Mouse (Mus musculus) lung, embryonic 14.5 days (tissue): ENCODE measurements at regions not wholly inside any gene's neighbourhood (a gene's known extent, or its start where the extent isn't known, plus 50 kb on each side); places are given as distances from the start of the nearest gene placed in this dataset.

Experiments
- ATAC-seq: fragments of 200-750 bp; cut with Nextera tagmentation; 2 replicates; pipeline ENCODE4 v1.8.0; 2017; ENCODE audit warnings: mild to moderate bottlenecking, moderate TSS enrichment, moderate library complexity; ENCODE audit not compliant: insufficient read depth
- DNase-seq: peaks from one replicate; pipeline ENCODE4 v3.0.0-alpha.2; 2015
- H3K27ac ChIP-seq: fragments of 300-500 bp; sonication (generic); 2 replicates; pipeline ENCODE4 v1.5.1; 2014; ENCODE audit warnings: low read depth, mild to moderate bottlenecking, moderate library complexity
- H3K27me3 ChIP-seq: fragments of 300-500 bp; sonication (generic); 2 replicates; pipeline ENCODE4 v1.6.1; 2014; ENCODE audit warnings: low read length, control low read depth; ENCODE audit not compliant: insufficient read depth
- H3K36me3 ChIP-seq: fragments of 300-500 bp; sonication (generic); 2 replicates; pipeline ENCODE4 v1.6.1; 2014; ENCODE audit warnings: control low read depth; ENCODE audit not compliant: insufficient read depth
- H3K4me1 ChIP-seq: fragments of 300-500 bp; sonication (generic); 2 replicates; pipeline ENCODE4 v1.6.1; 2014; ENCODE audit warnings: antibody characterized with exemption, control low read depth; ENCODE audit not compliant: insufficient read depth
- H3K4me2 ChIP-seq: fragments of 300-500 bp; sonication (generic); 2 replicates; pipeline ENCODE4 v1.6.1; 2014; ENCODE audit warnings: mild to moderate bottlenecking
- H3K4me3 ChIP-seq: fragments of 300-500 bp; sonication (generic); 2 replicates; pipeline ENCODE4 v1.5.1; 2014; ENCODE audit warnings: low read depth, low read length
- H3K9ac ChIP-seq: fragments of 300-500 bp; sonication (generic); 2 replicates; pipeline ENCODE4 v1.6.1; 2014
- H3K9me3 ChIP-seq: fragments of 300-500 bp; sonication (generic); 2 replicates; pipeline ENCODE4 v1.6.1; 2016; ENCODE audit warnings: low read depth, low read length, control low read depth
- CTCF ChIP-seq: IDR thresholded peaks from 2 replicates; pipeline ENCODE4 v1.5.1; 2016; ENCODE audit warnings: antibody characterized with exemption, low read depth
- WGBS: fragments of 180-500 bp; shearing (Covaris S2); extraction: QIAGEN DNeasy Blood & Tissue Kit; methylation state at CpG from one replicate; pipeline ENCODE4 v1.1.7; 2014; 5-methylcytosine and 5-hydroxymethylcytosine counted together

DNA sequence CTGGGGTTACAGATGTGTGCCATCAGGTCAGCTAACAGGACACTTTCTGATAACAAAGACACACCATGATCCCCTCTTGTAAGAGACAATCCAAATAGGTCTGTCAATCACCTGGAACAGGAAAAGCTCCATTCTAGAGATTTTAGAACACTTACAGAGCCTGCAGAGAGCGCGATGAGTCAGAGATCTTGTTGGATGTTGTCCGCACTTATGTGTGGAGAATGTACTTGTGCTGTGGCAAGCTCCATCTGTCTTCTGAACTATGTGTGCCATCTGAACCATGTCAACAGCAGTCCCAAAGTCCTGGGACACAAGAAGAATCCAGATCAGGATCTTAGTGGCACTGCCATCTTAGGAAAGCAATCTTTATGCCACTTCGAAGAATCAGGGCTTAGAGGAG lies 244.4 kb downstream of the 1810013L24Rik start:
- H3K27ac ChIP-seq, result no peak overlapping the region
- TF ChIP-seq CTCF, result no peak
- H3K9me3 ChIP-seq, result no peaks in the 10 kb centered on the region
- H3K36me3 ChIP-seq, result no peaks in the 10 kb centered on the region
- 85% methylated on average over 4 of the region's 4 CpGs for WGBS
- H3K4me3 ChIP-seq, result no peak overlapping the region
- ATAC-seq (no peak), DNase-seq (no peak)
- H3K4me2 ChIP-seq, result no peak overlapping the region
- no peaks in the 10 kb centered on the region for H3K27me3 ChIP-seq
- H3K4me1 ChIP-seq, result no peaks in the 10 kb centered on the region
- H3K9ac ChIP-seq, result no peak overlapping the region

DNA sequence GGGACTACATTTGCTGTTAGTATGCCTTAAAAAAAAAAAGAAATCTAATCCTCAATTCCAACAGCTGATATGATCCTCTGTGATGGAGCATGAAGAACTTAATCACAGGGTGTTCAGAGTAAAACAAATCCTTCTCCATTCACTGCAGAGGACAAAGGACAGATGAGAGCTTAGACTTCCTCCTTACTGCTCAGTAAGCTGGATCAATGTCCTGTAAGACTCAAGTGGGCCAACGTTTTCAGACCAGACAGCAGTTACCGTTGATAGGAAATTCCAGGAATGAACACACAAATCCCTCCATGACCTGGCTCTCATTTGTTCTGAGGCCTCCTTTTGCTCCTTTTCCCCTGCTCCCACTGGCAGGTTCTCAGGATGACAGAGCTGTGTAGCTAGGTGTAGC lies 247.6 kb downstream of the 1810013L24Rik start:
- Histone ChIP-seq H3K9ac (no peak overlapping the region), H3K4me3 (no peak overlapping the region), H3K4me1 (no peaks in the 10 kb centered on the region), H3K9me3 (no peaks in the 10 kb centered on the region), H3K4me2 (no peak overlapping the region), H3K27me3 (no peaks in the 10 kb centered on the region), H3K27ac (no peak overlapping the region), H3K36me3 (no peaks in the 10 kb centered on the region)
- ATAC-seq (no peak), DNase-seq (no peak)
- no peak for TF ChIP-seq CTCF
- 71% methylated on average over 2 of the region's 2 CpGs for WGBS

DNA sequence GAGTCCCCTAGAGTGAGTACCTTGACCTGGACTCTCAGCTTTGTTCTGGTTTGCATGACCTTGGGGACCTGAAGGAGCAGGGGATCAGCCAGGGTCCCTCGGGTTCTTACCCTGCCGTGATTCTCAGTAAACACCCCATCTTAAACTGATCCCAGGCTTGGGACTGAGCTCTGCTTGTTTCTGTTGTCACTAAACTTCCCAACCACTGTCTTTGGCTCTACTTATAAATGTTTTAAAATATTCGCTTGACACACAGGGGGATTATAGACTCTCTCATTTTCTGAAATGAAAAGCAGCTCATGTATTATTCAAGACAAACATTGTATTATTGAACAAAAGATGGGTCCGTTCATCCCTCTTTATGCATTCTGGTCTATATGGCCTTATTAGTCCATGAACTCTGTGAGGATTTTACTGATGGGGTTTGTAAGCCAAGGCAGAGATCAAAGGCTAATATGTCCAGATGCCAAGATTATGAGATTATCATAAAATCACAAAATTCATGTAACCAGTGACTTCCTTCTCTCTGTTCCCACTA lies 248.6 kb downstream of the 1810013L24Rik start:
- no peak for ATAC-seq

DNA sequence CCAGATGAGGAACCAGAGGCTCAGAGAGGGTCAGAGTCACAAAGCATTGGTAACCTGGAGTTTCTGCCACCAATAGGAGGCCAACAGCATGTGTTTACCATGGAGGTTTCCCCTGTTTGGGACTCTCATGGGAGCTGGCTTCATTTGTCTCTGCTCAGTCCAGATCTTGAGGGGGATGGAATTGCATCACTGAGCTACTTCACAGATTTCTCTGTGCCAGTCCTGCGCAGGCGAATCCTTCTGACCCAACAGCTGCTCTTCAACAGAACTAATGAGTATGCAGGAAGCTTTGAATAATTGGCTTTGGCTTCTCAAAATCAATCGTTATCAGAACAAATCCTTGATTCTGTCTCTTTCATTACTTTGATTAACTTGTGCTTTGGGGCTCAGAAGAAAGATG lies 253.1 kb downstream of the 1810013L24Rik start:
- Histone ChIP-seq H3K4me3 (no peak overlapping the region), H3K9me3 (no peaks in the 10 kb centered on the region), H3K4me1 (no peaks in the 10 kb centered on the region), H3K27me3 (no peaks in the 10 kb centered on the region), H3K4me2 (no peak overlapping the region), H3K36me3 (no peaks in the 10 kb centered on the region), H3K27ac (no peak overlapping the region), H3K9ac (no peak overlapping the region)
- no peak for ATAC-seq
- no peak for DNase-seq
- TF ChIP-seq CTCF, result no peak
- WGBS, result 90% methylated on average over 3 of the region's 3 CpGs

More for the DNA sequence above, 248.6 kb downstream of the 1810013L24Rik start:
- no peak for DNase-seq
- Histone ChIP-seq H3K9ac (no peak overlapping the region), H3K27me3 (no peaks in the 10 kb centered on the region), H3K9me3 (no peaks in the 10 kb centered on the region), H3K4me2 (no peak overlapping the region), H3K4me3 (no peak overlapping the region), H3K27ac (no peak overlapping the region), H3K4me1 (no peaks in the 10 kb centered on the region), H3K36me3 (no peaks in the 10 kb centered on the region)
- TF ChIP-seq CTCF, result no peak
- 86% methylated on average over 4 of the region's 4 CpGs for WGBS

DNA sequence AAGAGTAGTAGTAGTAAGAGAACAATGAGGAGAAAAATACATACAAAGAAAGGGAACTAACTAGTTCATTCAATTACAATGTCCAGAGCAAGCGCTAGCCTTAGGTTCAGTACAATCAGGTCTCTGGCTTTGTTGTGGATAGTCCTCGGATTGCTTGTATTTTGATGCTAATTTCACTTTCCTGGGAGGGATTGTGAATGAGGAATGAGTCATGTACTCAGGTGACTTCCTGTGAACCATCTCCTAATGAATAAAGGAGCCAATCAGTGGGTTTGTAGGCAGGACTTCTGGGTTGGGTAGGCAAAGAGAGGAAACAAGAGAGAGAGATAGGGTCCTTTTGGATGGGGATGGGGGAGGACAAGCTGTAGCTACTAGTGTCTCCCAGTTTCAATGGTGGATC lies 253.8 kb downstream of the 1810013L24Rik start:
- H3K27ac ChIP-seq, result no peak overlapping the region
- 85% methylated on average over 2 of the region's 2 CpGs for WGBS
- H3K27me3 ChIP-seq, result no peaks in the 10 kb centered on the region
- H3K4me3 ChIP-seq, result no peak overlapping the region
- H3K9ac ChIP-seq, result no peak overlapping the region
- DNase-seq, result no peak
- H3K4me1 ChIP-seq, result no peaks in the 10 kb centered on the region
- TF ChIP-seq CTCF, result no peak
- no peak overlapping the region for H3K4me2 ChIP-seq
- no peak for ATAC-seq
- H3K36me3 ChIP-seq, result no peaks in the 10 kb centered on the region
- H3K9me3 ChIP-seq, result no peaks in the 10 kb centered on the region

GRCm38 (mm10) chr16:9084581-9084980 lies 254.7 kb downstream of the 1810013L24Rik start:
- H3K27ac ChIP-seq, result no peak overlapping the region
- no peaks in the 10 kb centered on the region for H3K4me1 ChIP-seq
- no peaks in the 10 kb centered on the region for H3K9me3 ChIP-seq
- no peak for TF ChIP-seq CTCF
- H3K4me3 ChIP-seq, result no peak overlapping the region
- DNase-seq, result no peak
- H3K9ac ChIP-seq, result no peak overlapping the region
- WGBS, result 72% methylated on average over 1 of the region's 1 CpGs
- ATAC-seq, result no peak
- H3K27me3 ChIP-seq, result no peaks in the 10 kb centered on the region
- no peaks in the 10 kb centered on the region for H3K36me3 ChIP-seq
- no peak overlapping the region for H3K4me2 ChIP-seq

GRCm38 (mm10) chr16:9085133-9085532 lies 255.2 kb downstream of the 1810013L24Rik start:
- no peak overlapping the region for H3K4me3 ChIP-seq
- H3K4me1 ChIP-seq, result no peaks in the 10 kb centered on the region
- no peak overlapping the region for H3K4me2 ChIP-seq
- H3K27me3 ChIP-seq, result no peaks in the 10 kb centered on the region
- H3K27ac ChIP-seq, result no peak overlapping the region
- H3K36me3 ChIP-seq, result no peaks in the 10 kb centered on the region
- DNase-seq (no peak), ATAC-seq (no peak)
- WGBS, result 67% methylated on average over 1 of the region's 1 CpGs
- no peaks in the 10 kb centered on the region for H3K9me3 ChIP-seq
- H3K9ac ChIP-seq, result no peak overlapping the region
- TF ChIP-seq CTCF, result no peak

GRCm38 (mm10) chr16:9085977-9086376 lies 256.1 kb downstream of the 1810013L24Rik start:
- H3K4me3 ChIP-seq, result no peak overlapping the region
- H3K36me3 ChIP-seq, result no peaks in the 10 kb centered on the region
- no peaks in the 10 kb centered on the region for H3K4me1 ChIP-seq
- no peak overlapping the region for H3K9ac ChIP-seq
- DNase-seq (no peak), ATAC-seq (no peak)
- no peaks in the 10 kb centered on the region for H3K27me3 ChIP-seq
- TF ChIP-seq CTCF, result no peak
- no peak overlapping the region for H3K4me2 ChIP-seq
- H3K9me3 ChIP-seq, result no peaks in the 10 kb centered on the region
- no peak overlapping the region for H3K27ac ChIP-seq
- whole genome bisulfite sequencing, result 64% methylated on average over 5 of the region's 5 CpGs
